Comparison of ENCODE assay signal across 19 mouse cellular contexts in genomic region chr1:100430038-100430774, GRCm38 (mm10).
DNase-seq lines count a peak whose midpoint lies in the region; ATAC-seq and TF ChIP-seq lines count a peak whose summit lies in the region.
"Had no signal": no experiment of that assay in that cellular context is flagged by ENCODE, and none has a peak within 500 bp of the region (broad histone marks: within the 10 kb centered on the region; RNA-seq: fewer than 3 reads in every experiment).

No protein-coding gene starts in this region.

- DNase-seq in lung, embryonic 14.5 days = peak; percentile 76
- no peak for DNase-seq in lung, postnatal 0 days (ENCODE audit: low spot score)
- no peak for DNase-seq in stomach, postnatal 0 days (ENCODE audit: low spot score)
- DNase-seq in spleen, postnatal 4 days (ENCODE audit: low spot score in 2 of 2) = no peak
- DNase-seq: adrenal gland, postnatal 14 days; cerebellum, adult 18-20 months; cerebellum, adult 9-11 months; cerebellum, postnatal 36 days; gastrocnemius, postnatal 25 days had no signal

- no peak for TF ChIP-seq CTCF in intestine, postnatal 0 days (IDR thresholded peaks at IDR 0.05; ENCODE audit: low read depth)
- TF ChIP-seq CTCF in lung, embryonic 14.5 days (IDR thresholded peaks at IDR 0.05; ENCODE audit: low read depth) = no peak
- no peak for TF ChIP-seq CTCF in lung, postnatal 0 days (IDR thresholded peaks at IDR 0.05)
- no peak for TF ChIP-seq CTCF in stomach, postnatal 0 days (IDR thresholded peaks at IDR 0.05; ENCODE audit: low read depth)

- H3K4me3 ChIP-seq in intestine, embryonic 15.5 days (replicated peaks) = no peak overlapping the region
- no peak overlapping the region for H3K4me3 ChIP-seq in intestine, postnatal 0 days (ENCODE audit: low read depth, low read length)
- H3K4me3 ChIP-seq in lung, embryonic 14.5 days (ENCODE audit: low read depth, low read length) = no peak overlapping the region
- H3K4me3 ChIP-seq in lung, postnatal 0 days (ENCODE audit: low read depth, low read length) = no peak overlapping the region
- no peak overlapping the region for H3K4me3 ChIP-seq in stomach, embryonic 14.5 days (ENCODE audit: low read depth, low read length)
- no peak overlapping the region for H3K4me3 ChIP-seq in stomach, postnatal 0 days (ENCODE audit: low read depth, low read length)
- no peak overlapping the region for H3K4me3 ChIP-seq in stomach, embryonic 16.5 days (replicated peaks; ENCODE audit: low read length)
- H3K4me3 ChIP-seq: forebrain, embryonic 15.5 days; heart, embryonic 12.5 days; hindbrain, embryonic 15.5 days had no signal

- ATAC-seq in intestine, embryonic 15.5 days = 0 out of 2 replicates have a peak, but pooled peaks have one; percentile 68
- ATAC-seq in intestine, postnatal 0 days = no peak
- ATAC-seq in lung, embryonic 14.5 days (ENCODE audit: insufficient read depth) = peak; percentile 87
- ATAC-seq in lung, postnatal 0 days = no peak
- ATAC-seq in stomach, embryonic 14.5 days (ENCODE audit: insufficient number of reproducible peaks, insufficient read depth, low FRiP score, low read depth) = peak; percentile 37; the same call in 1 of the 2 replicates
- no peak for ATAC-seq in stomach, postnatal 0 days (ENCODE audit: low FRiP score, low TSS enrichment)
- ATAC-seq in stomach, embryonic 16.5 days (ENCODE audit: insufficient read depth, low FRiP score) = peak; percentile 73; the same call in 1 of the 2 replicates
- ATAC-seq: activated CD4-positive, CD25-positive, alpha-beta regulatory T cell, adult 4 months; forebrain, embryonic 15.5 days; Patski had no signal

- H3K27me3 ChIP-seq in intestine, embryonic 15.5 days (replicated peaks) = no peaks in the 10 kb centered on the region
- H3K27me3 ChIP-seq in intestine, postnatal 0 days (replicated peaks; ENCODE audit: control insufficient read depth, insufficient read depth, low read length) = no peaks in the 10 kb centered on the region
- no peaks in the 10 kb centered on the region for H3K27me3 ChIP-seq in lung, embryonic 14.5 days (ENCODE audit: insufficient read depth, low read length)
- H3K27me3 ChIP-seq in lung, postnatal 0 days (replicated peaks; ENCODE audit: insufficient read depth, low read length) = no peaks in the 10 kb centered on the region
- H3K27me3 ChIP-seq in stomach, embryonic 14.5 days (ENCODE audit: control insufficient read depth, insufficient read depth, low read length) = no peaks in the 10 kb centered on the region
- no peaks in the 10 kb centered on the region for H3K27me3 ChIP-seq in stomach, postnatal 0 days (ENCODE audit: control insufficient read depth, insufficient read depth, low read length)
- no peaks in the 10 kb centered on the region for H3K27me3 ChIP-seq in stomach, embryonic 16.5 days (ENCODE audit: control insufficient read depth, insufficient read depth, low read length)
- H3K27me3 ChIP-seq: CH12.LX; forebrain, embryonic 15.5 days; heart, embryonic 12.5 days; hindbrain, embryonic 15.5 days; Patski had no signal

- H3K9me3 ChIP-seq in intestine, embryonic 15.5 days = no peaks in the 10 kb centered on the region
- H3K9me3 ChIP-seq in intestine, postnatal 0 days (ENCODE audit: control insufficient read depth) = no peaks in the 10 kb centered on the region
- H3K9me3 ChIP-seq in lung, embryonic 14.5 days (ENCODE audit: low read depth, low read length) = no peaks in the 10 kb centered on the region
- no peaks in the 10 kb centered on the region for H3K9me3 ChIP-seq in lung, postnatal 0 days (ENCODE audit: low read length)
- no peaks in the 10 kb centered on the region for H3K9me3 ChIP-seq in stomach, embryonic 14.5 days (ENCODE audit: control insufficient read depth, low read depth, low read length)
- H3K9me3 ChIP-seq in stomach, postnatal 0 days (ENCODE audit: control insufficient read depth, low read length) = no peaks in the 10 kb centered on the region
- no peaks in the 10 kb centered on the region for H3K9me3 ChIP-seq in stomach, embryonic 16.5 days (replicated peaks; ENCODE audit: control insufficient read depth, low read length)
- H3K9me3 ChIP-seq: forebrain, embryonic 15.5 days; heart, embryonic 12.5 days; hindbrain, embryonic 15.5 days had no signal

- WGBS in intestine, embryonic 15.5 days = 61% methylated on average over 1 of the region's 1 CpGs
- 74% methylated on average over 1 of the region's 1 CpGs for whole genome bisulfite sequencing in intestine, postnatal 0 days
- WGBS in lung, embryonic 14.5 days = 65% methylated on average over 1 of the region's 1 CpGs
- WGBS in lung, postnatal 0 days = 64% methylated on average over 1 of the region's 1 CpGs
- 69% methylated on average over 1 of the region's 1 CpGs for WGBS in stomach, embryonic 14.5 days
- WGBS in stomach, postnatal 0 days = 53% methylated on average over 1 of the region's 1 CpGs
- WGBS in stomach, embryonic 16.5 days = 69% methylated on average over 1 of the region's 1 CpGs

- no peak for TF ChIP-seq EP300 in lung, postnatal 0 days (IDR thresholded peaks at IDR 0.05)
- no peak for TF ChIP-seq EP300 in stomach, postnatal 0 days (optimal IDR thresholded peaks at IDR 0.05)

- no peaks in the 10 kb centered on the region for H3K36me3 ChIP-seq in intestine, embryonic 15.5 days
- no peaks in the 10 kb centered on the region for H3K36me3 ChIP-seq in intestine, postnatal 0 days (ENCODE audit: control insufficient read depth, insufficient read depth)
- H3K36me3 ChIP-seq in lung, embryonic 14.5 days (ENCODE audit: insufficient read depth) = no peaks in the 10 kb centered on the region
- H3K36me3 ChIP-seq in lung, postnatal 0 days (ENCODE audit: insufficient read depth, low read length) = no peaks in the 10 kb centered on the region
- no peaks in the 10 kb centered on the region for H3K36me3 ChIP-seq in stomach, embryonic 14.5 days (ENCODE audit: control insufficient read depth, insufficient read depth, low read length)
- H3K36me3 ChIP-seq in stomach, postnatal 0 days (ENCODE audit: control insufficient read depth, insufficient read depth, low read length) = no peaks in the 10 kb centered on the region
- H3K36me3 ChIP-seq in stomach, embryonic 16.5 days (ENCODE audit: control insufficient read depth, insufficient read depth, low read length) = no peaks in the 10 kb centered on the region
- H3K36me3 ChIP-seq: forebrain, embryonic 15.5 days; heart, embryonic 12.5 days; hindbrain, embryonic 15.5 days had no signal

- H3K27ac ChIP-seq in intestine, embryonic 15.5 days = no peak overlapping the region
- no peak overlapping the region for H3K27ac ChIP-seq in intestine, postnatal 0 days (ENCODE audit: low read depth, low read length)
- H3K27ac ChIP-seq in lung, embryonic 14.5 days (ENCODE audit: low read depth) = no peak overlapping the region
- H3K27ac ChIP-seq in lung, postnatal 0 days (ENCODE audit: low read length) = no peak overlapping the region
- H3K27ac ChIP-seq in stomach, embryonic 14.5 days (ENCODE audit: low read length) = no peak overlapping the region
- H3K27ac ChIP-seq in stomach, postnatal 0 days (replicated peaks) = no peak overlapping the region
- no peak overlapping the region for H3K27ac ChIP-seq in stomach, embryonic 16.5 days (ENCODE audit: low read length)
- H3K27ac ChIP-seq: forebrain, embryonic 15.5 days; hindbrain, embryonic 15.5 days had no signal

- H3K4me2 ChIP-seq in intestine, embryonic 15.5 days (replicated peaks) = no peak overlapping the region
- no peak overlapping the region for H3K4me2 ChIP-seq in intestine, postnatal 0 days (replicated peaks; ENCODE audit: low read depth)
- no peak overlapping the region for H3K4me2 ChIP-seq in lung, embryonic 14.5 days
- H3K4me2 ChIP-seq in lung, postnatal 0 days (replicated peaks; ENCODE audit: low read depth, low read length) = no peak overlapping the region
- no peak overlapping the region for H3K4me2 ChIP-seq in stomach, embryonic 14.5 days (replicated peaks; ENCODE audit: low read depth, low read length)
- H3K4me2 ChIP-seq in stomach, postnatal 0 days (replicated peaks; ENCODE audit: low read depth) = no peak overlapping the region
- H3K4me2 ChIP-seq in stomach, embryonic 16.5 days (ENCODE audit: low read depth, low read length) = no peak overlapping the region
- H3K4me2 ChIP-seq: forebrain, embryonic 15.5 days; heart, embryonic 12.5 days; hindbrain, embryonic 15.5 days had no signal

- H3K4me1 ChIP-seq in intestine, embryonic 15.5 days (replicated peaks) = no peaks in the 10 kb centered on the region
- no peaks in the 10 kb centered on the region for H3K4me1 ChIP-seq in intestine, postnatal 0 days (replicated peaks; ENCODE audit: control insufficient read depth, insufficient read depth, low read length)
- H3K4me1 ChIP-seq in lung, embryonic 14.5 days (ENCODE audit: insufficient read depth) = no peaks in the 10 kb centered on the region
- H3K4me1 ChIP-seq in lung, postnatal 0 days (ENCODE audit: insufficient read depth, low read depth, low read length) = no peaks in the 10 kb centered on the region
- no peaks in the 10 kb centered on the region for H3K4me1 ChIP-seq in stomach, embryonic 14.5 days (ENCODE audit: control insufficient read depth, insufficient read depth, low read length)
- no peaks in the 10 kb centered on the region for H3K4me1 ChIP-seq in stomach, postnatal 0 days (replicated peaks; ENCODE audit: control insufficient read depth, insufficient read depth)
- no peaks in the 10 kb centered on the region for H3K4me1 ChIP-seq in stomach, embryonic 16.5 days (ENCODE audit: control insufficient read depth, insufficient read depth, low read length)
- H3K4me1 ChIP-seq: forebrain, embryonic 15.5 days; heart, embryonic 12.5 days; hindbrain, embryonic 15.5 days had no signal

- no peak overlapping the region for H3K9ac ChIP-seq in intestine, embryonic 15.5 days
- no peak overlapping the region for H3K9ac ChIP-seq in intestine, postnatal 0 days (ENCODE audit: low read depth, low read length)
- no peak overlapping the region for H3K9ac ChIP-seq in lung, embryonic 14.5 days
- no peak overlapping the region for H3K9ac ChIP-seq in lung, postnatal 0 days (replicated peaks; ENCODE audit: low read depth)
- H3K9ac ChIP-seq in stomach, embryonic 14.5 days (replicated peaks; ENCODE audit: low read depth, low read length) = no peak overlapping the region
- H3K9ac ChIP-seq in stomach, postnatal 0 days (ENCODE audit: low read length) = no peak overlapping the region
- H3K9ac ChIP-seq in stomach, embryonic 16.5 days (ENCODE audit: low read length) = no peak overlapping the region
- H3K9ac ChIP-seq: forebrain, embryonic 15.5 days; heart, embryonic 12.5 days; hindbrain, embryonic 15.5 days had no signal

Comparison
In these comparisons a context has a peak if more than half of its experiments do, and no peak if none do; other contexts are left out.
1. ATAC-seq: peak in intestine, embryonic 15.5 days (single experiment), lung, embryonic 14.5 days (single experiment), stomach, embryonic 14.5 days (single experiment) and stomach, embryonic 16.5 days (single experiment); none in intestine, postnatal 0 days (single experiment), lung, postnatal 0 days (single experiment) and stomach, postnatal 0 days (single experiment).